Mouse (Mus musculus): ENCODE data around the gene Dnajc8. TPM values are rescaled to one million over a fixed set of nuclear protein-coding genes. Genes with fewer than 3 reads are reported as not detected.
"Not testable (repeated sequence)": the region's sequence is repeated elsewhere in the genome, so short reads cannot be mapped to it uniquely, and the experiment has no call there.

The Dnajc8 gene
- total and polyA plus RNA-seq, 2 experiments from 2014 or later: 103 to 151 TPM

GRCm38 (mm10) chr4:132599764-132600163 lies 64.4 kb downstream of the Dnajc8 start:
- WGBS: 80% methylated on average over 3 of the region's 3 CpGs
- H3K36me3 ChIP-seq (ENCODE audit: insufficient read depth): no peaks in the 10 kb centered on the region
- H3K4me3 ChIP-seq (ENCODE audit: low read depth, low read length): no peak overlapping the region
- no peaks in the 10 kb centered on the region for H3K4me1 ChIP-seq (ENCODE audit: insufficient read depth)
- H3K9me3 ChIP-seq (ENCODE audit: low read length): no peaks in the 10 kb centered on the region
- no peak for DNase-seq
- H3K4me2 ChIP-seq (ENCODE audit: low read depth): no peak overlapping the region
- no peaks in the 10 kb centered on the region for H3K27me3 ChIP-seq (ENCODE audit: insufficient read depth, low read length)
- no peak for TF ChIP-seq CTCF (IDR thresholded peaks at IDR 0.05; ENCODE audit: low read depth)
- no peak for ATAC-seq
- no peak overlapping the region for H3K9ac ChIP-seq
- no peak overlapping the region for H3K27ac ChIP-seq (ENCODE audit: low read depth, low read length)

GRCm38 (mm10) chr4:132600465-132600864 lies 65.1 kb downstream of the Dnajc8 start:
- H3K9ac ChIP-seq: no peak overlapping the region
- no peaks in the 10 kb centered on the region for H3K9me3 ChIP-seq (ENCODE audit: low read length)
- H3K27me3 ChIP-seq (ENCODE audit: insufficient read depth, low read length): no peaks in the 10 kb centered on the region
- H3K4me2 ChIP-seq (ENCODE audit: low read depth): no peak overlapping the region
- ATAC-seq: no peak
- 78% methylated on average over 6 of the region's 6 CpGs for WGBS
- no peaks in the 10 kb centered on the region for H3K36me3 ChIP-seq (ENCODE audit: insufficient read depth)
- no peaks in the 10 kb centered on the region for H3K4me1 ChIP-seq (ENCODE audit: insufficient read depth)
- no peak for TF ChIP-seq CTCF (IDR thresholded peaks at IDR 0.05; ENCODE audit: low read depth)
- H3K4me3 ChIP-seq (ENCODE audit: low read depth, low read length): no peak overlapping the region
- no peak overlapping the region for H3K27ac ChIP-seq (ENCODE audit: low read depth, low read length)
- no peak for DNase-seq

- not testable (repeated sequence) for H3K27ac ChIP-seq (ENCODE audit: low read depth, low read length); H3K4me3 ChIP-seq (ENCODE audit: low read depth, low read length); DNase-seq; H3K4me1 ChIP-seq (ENCODE audit: insufficient read depth); H3K4me2 ChIP-seq (ENCODE audit: low read depth); H3K9ac ChIP-seq; H3K9me3 ChIP-seq (ENCODE audit: low read length); ATAC-seq; H3K27me3 ChIP-seq (ENCODE audit: insufficient read depth, low read length); H3K36me3 ChIP-seq (ENCODE audit: insufficient read depth)
- WGBS: 93% methylated on average over 4 of the region's 5 CpGs
Observed at GRCm38 (mm10) chr4:132601242-132601641, 65.9 kb downstream of the Dnajc8 start.

Other genes starting within 250 kb of the Dnajc8 start
- 0.71 and 1.8 TPM in 2 replicates for gene Rab42, start 232.2 kb upstream of the Dnajc8 start, total RNA-seq (2014; rRNA removed)
- gene Rab42, start 232.2 kb upstream of the Dnajc8 start, polyA plus RNA-seq (2015; fragmentation: Nextera tagmentation; extraction: Ambion mirVana): 2.3 and 2.5 TPM in 2 replicates
- 57.2 and 62.1 TPM in 2 replicates for gene Trnau1ap, start 206.0 kb upstream of the Dnajc8 start, total RNA-seq (2014; rRNA removed)
- 62.1 and 75.6 TPM in 2 replicates for gene Trnau1ap, start 206.0 kb upstream of the Dnajc8 start, polyA plus RNA-seq (2015; fragmentation: Nextera tagmentation; extraction: Ambion mirVana)
- gene Rcc1, start 181.9 kb upstream of the Dnajc8 start, total RNA-seq (2014; rRNA removed): 19.1 and 22.4 TPM in 2 replicates
- 23.3 and 24.9 TPM in 2 replicates for gene Rcc1, start 181.9 kb upstream of the Dnajc8 start, polyA plus RNA-seq (2015; fragmentation: Nextera tagmentation; extraction: Ambion mirVana)
- gene Phactr4, start 113.1 kb upstream of the Dnajc8 start, total RNA-seq (2014; rRNA removed): 3.2 and 3.9 TPM in 2 replicates
- gene Phactr4, start 113.1 kb upstream of the Dnajc8 start, polyA plus RNA-seq (2015; fragmentation: Nextera tagmentation; extraction: Ambion mirVana): 3.5 and 4.9 TPM in 2 replicates
- gene Med18, start 71.6 kb upstream of the Dnajc8 start, total RNA-seq (2014; rRNA removed): 11.5 and 18.5 TPM in 2 replicates
- gene Med18, start 71.6 kb upstream of the Dnajc8 start, polyA plus RNA-seq (2015; fragmentation: Nextera tagmentation; extraction: Ambion mirVana): 12.0 and 15.4 TPM in 2 replicates
- 6.3 and 15.1 TPM in 2 replicates for gene Sesn2, start 25.0 kb upstream of the Dnajc8 start, total RNA-seq (2014; rRNA removed)
- 6.9 and 9.0 TPM in 2 replicates for gene Sesn2, start 25.0 kb upstream of the Dnajc8 start, polyA plus RNA-seq (2015; fragmentation: Nextera tagmentation; extraction: Ambion mirVana)
- 898 and 1,334 TPM in 2 replicates for gene Atpif1, start 1.9 kb upstream of the Dnajc8 start, total RNA-seq (2014; rRNA removed)
- gene Atpif1, start 1.9 kb upstream of the Dnajc8 start, polyA plus RNA-seq (2015; fragmentation: Nextera tagmentation; extraction: Ambion mirVana): 1,829 and 2,415 TPM in 2 replicates
- 0.38 TPM in 2 replicates for gene Ptafr, start 28.5 kb downstream of the Dnajc8 start, total RNA-seq (2014; rRNA removed)
- gene Ptafr, start 28.5 kb downstream of the Dnajc8 start, polyA plus RNA-seq (2015; fragmentation: Nextera tagmentation; extraction: Ambion mirVana): 0.23 and 0.38 TPM in 2 replicates
- 18.6 and 21.8 TPM in 2 replicates for gene Eya3, start 103.4 kb downstream of the Dnajc8 start, total RNA-seq (2014; rRNA removed)
- 6.0 and 7.2 TPM in 2 replicates for gene Eya3, start 103.4 kb downstream of the Dnajc8 start, polyA plus RNA-seq (2015; fragmentation: Nextera tagmentation; extraction: Ambion mirVana)
- gene Xkr8, start 197.0 kb downstream of the Dnajc8 start, total RNA-seq (2014; rRNA removed): 3.4 and 5.2 TPM in 2 replicates
- gene Xkr8, start 197.0 kb downstream of the Dnajc8 start, polyA plus RNA-seq (2015; fragmentation: Nextera tagmentation; extraction: Ambion mirVana): 2.2 and 3.8 TPM in 2 replicates
- gene Smpdl3b, start 221.7 kb downstream of the Dnajc8 start, total RNA-seq (2014; rRNA removed): 0.54 and 0.57 TPM in 2 replicates
- 0.89 and 1.1 TPM in 2 replicates for gene Smpdl3b, start 221.7 kb downstream of the Dnajc8 start, polyA plus RNA-seq (2015; fragmentation: Nextera tagmentation; extraction: Ambion mirVana)
- 24.0 and 26.8 TPM in 2 replicates for gene Rpa2, start 232.8 kb downstream of the Dnajc8 start, total RNA-seq (2014; rRNA removed)
- gene Rpa2, start 232.8 kb downstream of the Dnajc8 start, polyA plus RNA-seq (2015; fragmentation: Nextera tagmentation; extraction: Ambion mirVana): 32.6 and 39.1 TPM in 2 replicates